Mouse (Mus musculus): ENCODE measurements around the gene Dgcr2. TPM values are rescaled to one million over a fixed set of nuclear protein-coding genes. Genes with fewer than 3 reads are reported as not detected.

The Dgcr2 gene
- total RNA-seq (2014; rRNA removed), result 31.6 and 44.7 TPM in 2 replicates
- polyA plus RNA-seq (2012; rRNA removed), result 82.2 and 97.1 TPM in 2 replicates

DNA sequence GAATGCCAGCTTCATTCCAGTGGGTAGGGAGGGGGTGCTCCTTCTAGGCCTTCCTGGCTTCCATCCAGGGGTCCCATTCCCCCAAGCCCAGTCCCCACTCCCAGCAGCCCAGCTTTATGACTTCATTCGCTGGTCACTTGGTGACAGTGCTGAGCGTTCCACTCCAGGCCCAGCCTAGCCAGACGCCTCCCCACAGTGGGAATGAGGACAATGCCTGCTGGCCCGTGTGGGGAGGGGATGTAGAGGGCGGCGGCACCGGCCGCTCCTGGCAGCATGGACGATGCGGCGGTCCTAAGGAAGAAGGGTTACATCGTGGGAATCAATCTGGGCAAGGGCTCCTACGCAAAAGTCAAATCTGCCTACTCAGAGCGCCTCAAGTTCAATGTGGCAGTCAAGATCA lies at the start of gene Dgcr2, which contains the start of gene Tssk2:
Gene Dgcr2, minus strand, starts transcription at position 101 of the 400 bp plus-strand sequence.
Gene Tssk2, plus strand, starts transcription at position 176 of the 400 bp plus-strand sequence.
- WGBS, result 94% methylated on average over 14 of the region's 14 CpGs
- H3K36me3 ChIP-seq (ENCODE audit: control insufficient read depth, insufficient read depth, low read length), result peaks cover 11% of the 10 kb centered on the region
- no peak within 1 kb of the TSS for H3K4me3 ChIP-seq (ENCODE audit: insufficient read depth, low read depth, low read length)
- no peaks in the 10 kb centered on the region for H3K4me1 ChIP-seq (ENCODE audit: control insufficient read depth, insufficient read depth, low read length)
- no peak within 1 kb of the TSS for H3K27ac ChIP-seq (replicated peaks; ENCODE audit: insufficient read depth, low read depth, low read length)
- H3K9ac ChIP-seq (ENCODE audit: low read depth, low read length), result no peak within 1 kb of the TSS
- no peak for DNase-seq (ENCODE audit: extremely low read depth, low read depth, low spot score)
- H3K79me2 ChIP-seq (ENCODE audit: control insufficient read depth, insufficient read depth, low read length), result no peaks in the 10 kb centered on the region
- H3K27me3 ChIP-seq (ENCODE audit: control insufficient read depth, insufficient read depth, low read length), result no peaks in the 10 kb centered on the region
- TF ChIP-seq CTCF (IDR thresholded peaks at IDR 0.05; ENCODE audit: low read depth, low read length) (no peak), POLR2A (IDR thresholded peaks at IDR 0.05; ENCODE audit: extremely low read depth, insufficient read depth, low read length) (no peak)

DNA sequence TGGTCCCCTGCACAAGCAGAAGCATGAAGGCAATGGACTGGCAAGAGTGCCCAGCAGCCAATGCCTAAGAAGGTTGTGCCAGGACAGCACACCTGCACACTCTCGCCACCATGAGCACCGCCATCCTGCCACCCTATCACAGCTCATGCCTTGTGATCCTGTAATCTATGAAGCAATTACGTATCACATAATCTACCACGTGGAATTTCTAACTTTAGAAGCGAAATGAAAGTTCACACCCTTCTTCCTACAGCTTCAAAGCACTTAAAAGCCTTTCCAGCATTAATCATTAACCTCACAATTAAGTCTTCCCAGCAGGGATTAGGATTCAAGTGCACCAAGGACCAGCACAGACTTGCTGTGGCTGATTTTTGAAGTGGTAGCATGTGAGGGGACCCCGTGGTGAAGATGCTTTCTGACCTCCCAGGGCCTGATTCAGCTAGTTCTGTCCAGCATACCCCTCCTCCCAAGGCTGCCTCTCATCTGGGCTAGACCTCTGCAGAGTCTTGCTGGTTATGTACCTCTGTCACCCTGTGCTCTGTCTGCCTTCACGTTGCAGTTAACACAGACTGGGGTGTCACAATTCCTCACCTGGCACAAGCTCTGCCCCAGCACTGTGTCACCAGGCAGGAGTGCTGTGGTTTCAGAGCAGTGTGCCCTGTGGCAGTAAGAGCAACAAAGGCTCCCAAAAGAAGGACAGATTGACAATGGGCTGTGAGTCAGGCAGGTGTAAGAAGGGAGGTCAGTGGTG lies 46.9 kb upstream of the Dgcr2 start:
- no peak for DNase-seq (ENCODE audit: extremely low read depth, low read depth, low spot score)
- Histone ChIP-seq H3K4me1 (ENCODE audit: control insufficient read depth, insufficient read depth, low read length) (no peaks in the 10 kb centered on the region), H3K27me3 (ENCODE audit: control insufficient read depth, insufficient read depth, low read length) (no peaks in the 10 kb centered on the region; the same call in 1 of the 2 replicates), H3K4me3 (ENCODE audit: insufficient read depth, low read depth, low read length) (no peak overlapping the region), H3K36me3 (ENCODE audit: control insufficient read depth, insufficient read depth, low read length) (no peaks in the 10 kb centered on the region), H3K9ac (ENCODE audit: low read depth, low read length) (no peak overlapping the region), H3K27ac (replicated peaks; ENCODE audit: insufficient read depth, low read depth, low read length) (no peak overlapping the region), H3K79me2 (ENCODE audit: control insufficient read depth, insufficient read depth, low read length) (no peaks in the 10 kb centered on the region)
- TF ChIP-seq CTCF (IDR thresholded peaks at IDR 0.05; ENCODE audit: low read depth, low read length) (no peak), POLR2A (IDR thresholded peaks at IDR 0.05; ENCODE audit: extremely low read depth, insufficient read depth, low read length) (no peak)
- 44% methylated on average over 7 of the region's 7 CpGs for WGBS

DNA sequence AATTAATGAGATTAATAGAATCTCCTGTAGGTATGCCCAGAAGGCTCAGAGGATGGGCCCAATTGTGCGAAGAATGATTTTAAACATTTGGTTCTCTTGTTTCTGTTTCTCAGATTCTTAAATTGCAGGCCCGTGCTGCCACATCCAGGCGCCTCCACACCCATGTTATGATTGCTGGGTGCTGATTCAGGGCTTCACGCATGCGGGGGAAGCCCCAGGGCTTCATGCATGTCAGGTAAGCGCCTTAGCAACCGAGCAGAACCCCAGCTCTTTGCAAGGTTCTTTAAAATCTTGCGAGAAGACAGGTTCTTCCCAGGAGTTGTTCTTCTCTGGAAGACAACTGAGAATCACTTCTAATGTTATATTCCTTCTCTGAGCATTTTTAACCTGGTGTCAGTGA lies 45.1 kb upstream of the Dgcr2 start:
- Histone ChIP-seq H3K4me1 (ENCODE audit: control insufficient read depth, insufficient read depth, low read length) (no peaks in the 10 kb centered on the region), H3K4me3 (ENCODE audit: insufficient read depth, low read depth, low read length) (no peak overlapping the region), H3K79me2 (ENCODE audit: control insufficient read depth, insufficient read depth, low read length) (no peaks in the 10 kb centered on the region), H3K36me3 (ENCODE audit: control insufficient read depth, insufficient read depth, low read length) (no peaks in the 10 kb centered on the region), H3K27me3 (ENCODE audit: control insufficient read depth, insufficient read depth, low read length) (no peaks in the 10 kb centered on the region; the same call in 1 of the 2 replicates), H3K9ac (ENCODE audit: low read depth, low read length) (no peak overlapping the region), H3K27ac (replicated peaks; ENCODE audit: insufficient read depth, low read depth, low read length) (no peak overlapping the region)
- no peak for DNase-seq (ENCODE audit: extremely low read depth, low read depth, low spot score)
- 79% methylated on average over 8 of the region's 8 CpGs for WGBS
- TF ChIP-seq POLR2A (IDR thresholded peaks at IDR 0.05; ENCODE audit: extremely low read depth, insufficient read depth, low read length), result no peak
- TF ChIP-seq CTCF (IDR thresholded peaks at IDR 0.05; ENCODE audit: low read depth, low read length), result no peak

DNA sequence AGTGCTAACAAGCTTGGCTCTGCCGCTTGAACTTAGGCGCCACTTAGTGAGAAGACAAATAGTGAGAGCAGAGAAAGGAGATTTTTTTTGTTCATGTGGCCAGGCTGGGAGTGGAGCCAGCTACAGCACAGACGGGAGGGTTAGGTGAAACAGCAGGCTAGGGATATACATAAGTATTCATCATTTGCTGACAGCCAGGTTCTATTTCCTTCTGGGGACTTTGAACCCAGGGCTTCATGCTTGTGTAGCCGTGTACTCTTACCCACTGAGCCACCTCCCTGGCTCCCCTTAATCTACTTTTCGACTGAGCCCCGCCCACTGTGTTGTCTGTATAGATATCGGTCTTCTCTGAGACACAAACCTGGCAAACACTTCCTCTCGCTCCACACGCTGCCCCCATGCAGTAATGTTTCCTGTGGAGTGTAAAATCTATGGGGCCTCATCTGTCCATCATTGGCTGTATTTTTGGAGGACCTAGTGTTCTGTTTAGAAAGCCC lies 40.9 kb upstream of the Dgcr2 start:
- Histone ChIP-seq H3K4me3 (ENCODE audit: insufficient read depth, low read depth, low read length) (no peak overlapping the region), H3K79me2 (ENCODE audit: control insufficient read depth, insufficient read depth, low read length) (no peaks in the 10 kb centered on the region), H3K9ac (ENCODE audit: low read depth, low read length) (no peak overlapping the region), H3K27ac (replicated peaks; ENCODE audit: insufficient read depth, low read depth, low read length) (no peak overlapping the region), H3K4me1 (ENCODE audit: control insufficient read depth, insufficient read depth, low read length) (no peaks in the 10 kb centered on the region), H3K36me3 (ENCODE audit: control insufficient read depth, insufficient read depth, low read length) (no peaks in the 10 kb centered on the region), H3K27me3 (ENCODE audit: control insufficient read depth, insufficient read depth, low read length) (no peaks in the 10 kb centered on the region)
- 37% methylated on average over 9 of the region's 9 CpGs for WGBS
- TF ChIP-seq POLR2A (IDR thresholded peaks at IDR 0.05; ENCODE audit: extremely low read depth, insufficient read depth, low read length) (no peak), CTCF (IDR thresholded peaks at IDR 0.05; ENCODE audit: low read depth, low read length) (no peak)
- DNase-seq (ENCODE audit: extremely low read depth, low read depth, low spot score), result no peak

GRCm38 (mm10) chr16:17938821-17939220 lies 40.5 kb upstream of the Dgcr2 start:
- Histone ChIP-seq H3K27me3 (ENCODE audit: control insufficient read depth, insufficient read depth, low read length) (no peaks in the 10 kb centered on the region), H3K9ac (ENCODE audit: low read depth, low read length) (no peak overlapping the region), H3K27ac (replicated peaks; ENCODE audit: insufficient read depth, low read depth, low read length) (no peak overlapping the region), H3K4me3 (ENCODE audit: insufficient read depth, low read depth, low read length) (no peak overlapping the region), H3K4me1 (ENCODE audit: control insufficient read depth, insufficient read depth, low read length) (no peaks in the 10 kb centered on the region), H3K36me3 (ENCODE audit: control insufficient read depth, insufficient read depth, low read length) (no peaks in the 10 kb centered on the region), H3K79me2 (ENCODE audit: control insufficient read depth, insufficient read depth, low read length) (no peaks in the 10 kb centered on the region)
- DNase-seq (ENCODE audit: extremely low read depth, low read depth, low spot score), result peak; percentile 60
- 6% methylated on average over 7 of the region's 7 CpGs for WGBS
- TF ChIP-seq CTCF (IDR thresholded peaks at IDR 0.05; ENCODE audit: low read depth, low read length) (peak; percentile 96), POLR2A (IDR thresholded peaks at IDR 0.05; ENCODE audit: extremely low read depth, insufficient read depth, low read length) (no peak)

- H3K36me3 ChIP-seq (ENCODE audit: control insufficient read depth, insufficient read depth, low read length), result no peaks in the 10 kb centered on the region
- H3K4me3 ChIP-seq (ENCODE audit: insufficient read depth, low read depth, low read length), result no peak overlapping the region
- no peak overlapping the region for H3K27ac ChIP-seq (replicated peaks; ENCODE audit: insufficient read depth, low read depth, low read length)
- no peaks in the 10 kb centered on the region for H3K79me2 ChIP-seq (ENCODE audit: control insufficient read depth, insufficient read depth, low read length)
- 61% methylated on average over 7 of the region's 7 CpGs for WGBS
- TF ChIP-seq POLR2A (IDR thresholded peaks at IDR 0.05; ENCODE audit: extremely low read depth, insufficient read depth, low read length), result no peak
- DNase-seq (ENCODE audit: extremely low read depth, low read depth, low spot score), result no peak
- H3K27me3 ChIP-seq (ENCODE audit: control insufficient read depth, insufficient read depth, low read length), result no peaks in the 10 kb centered on the region
- H3K9ac ChIP-seq (ENCODE audit: low read depth, low read length), result no peak overlapping the region
- no peaks in the 10 kb centered on the region for H3K4me1 ChIP-seq (ENCODE audit: control insufficient read depth, insufficient read depth, low read length)
Observed at GRCm38 (mm10) chr16:17938187-17938586, 39.8 kb upstream of the Dgcr2 start.
